In the genomic region with DNA sequence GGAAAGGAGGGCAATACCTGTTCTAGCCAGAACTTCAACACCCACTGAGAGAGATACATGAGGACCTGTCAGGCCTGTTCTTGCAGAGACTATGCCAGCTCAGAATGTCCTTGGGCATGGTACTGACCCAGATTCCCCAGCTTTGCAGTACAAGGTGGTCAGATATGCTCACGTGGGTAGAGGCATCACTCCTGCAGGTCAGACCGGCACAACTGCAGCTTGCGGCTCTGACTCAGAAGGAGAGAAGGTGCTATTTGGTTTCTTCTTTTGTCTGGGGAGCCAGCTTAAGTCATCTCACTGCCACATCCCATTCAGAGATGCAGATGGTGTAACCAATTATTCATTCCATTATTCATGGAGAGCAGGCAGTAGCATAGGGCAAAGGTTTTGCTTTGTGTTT, we compare ENCODE assay signal across 33 mouse cellular contexts. TPM values are rescaled to one million over a fixed set of nuclear protein-coding genes. Genes with fewer than 3 reads are reported as not detected.
DNase-seq lines count a peak whose midpoint lies in the region; ATAC-seq lines count a peak whose summit lies in the region.
"Had no signal": no experiment of that assay in that cellular context is flagged by ENCODE, and none has a peak within 500 bp of the region (broad histone marks: within the 10 kb centered on the region; RNA-seq: fewer than 3 reads in every experiment).

No protein-coding gene starts in this region.

- DNase-seq in adrenal gland, adult 2 months, result peak; percentile 19
- DNase-seq in adrenal gland, postnatal 14 days, result no peak
- peak; percentile 1 for DNase-seq in cerebellum, adult 9-10 months
- no peak for DNase-seq in cerebellum, postnatal 36 days
- DNase-seq in brain, adult 2 months (ENCODE audit: low read depth, low spot score), result peak; percentile 44
- DNase-seq in induced T-regulatory cell, adult 2 months (ENCODE audit: low read depth), result peak; percentile 13
- DNase-seq in urinary bladder, postnatal 10 days (ENCODE audit: low spot score), result no peak
- DNase-seq: adrenal gland, postnatal 25 days; B cell, adult 2 months; cerebellum, postnatal 14 days; embryo, embryonic 11 days; forebrain, postnatal 0 days; gastrocnemius, adult 2 months; gastrocnemius, postnatal 14 days; heart, adult 18-20 months; heart, postnatal 10 days; heart, postnatal 36 days; kidney, adult 18-20 months; kidney, adult 9 months had no signal

- no peak for ATAC-seq in megakaryocyte-erythroid progenitor cell, adult 5-6 weeks (replicated peaks; ENCODE audit: low FRiP score, low TSS enrichment, poor library complexity, severe bottlenecking)
- ATAC-seq: forebrain, embryonic 14.5 days; forebrain, postnatal 0 days; hindbrain, embryonic 16.5 days; inflammation-experienced regulatory T-cells, adult 6 months; intestine, embryonic 16.5 days had no signal

RNA-seq across cellular contexts. Expression of gene Ptchd3, which starts 52.5 kb away (rescaled TPM):
- total RNA-seq in adrenal gland, adult 2 months (2021), result not detected
- polyA plus RNA-seq in adrenal gland, adult 2 months (2012; rRNA removed), result not detected in 2 replicates
- not detected in 2 replicates for total RNA-seq in adrenal gland, postnatal 14 days (2021)
- not detected in 2 replicates for total RNA-seq in megakaryocyte-erythroid progenitor cell, adult 5-6 weeks (2014; fragmentation: Nextera tagmentation)
- not detected in 2 replicates for total RNA-seq in megakaryocyte-erythroid progenitor cell, adult 5-6 weeks (2017)
- total RNA-seq: adrenal gland, postnatal 25 days; forebrain, postnatal 0 days; gastrocnemius, adult 2 months; gastrocnemius, postnatal 14 days; gastrocnemius, postnatal 4 days; MEL had no signal
- polyA plus RNA-seq: cortical plate, adult 2 months; embryonic facial prominence, embryonic 11.5 days; embryonic facial prominence, embryonic 14.5 days; forebrain, embryonic 11.5 days; forebrain, embryonic 14.5 days; forebrain, postnatal 0 days; frontal cortex, adult 2 months; heart, embryonic 12.5 days; hindbrain, embryonic 13.5 days; hindbrain, embryonic 16.5 days; inflammation-experienced regulatory T-cells, adult 6 months; intestine, embryonic 16.5 days had no signal

Comparison
In these comparisons a context has a peak if more than half of its experiments do, and no peak if none do; other contexts are left out.
1. DNase-seq: peak in adrenal gland, adult 2 months (single experiment), cerebellum, adult 9-10 months (single experiment), brain, adult 2 months (single experiment) and induced T-regulatory cell, adult 2 months (single experiment); none in adrenal gland, postnatal 14 days (single experiment), cerebellum, postnatal 36 days (0 of 2) and urinary bladder, postnatal 10 days (single experiment).